Mouse (Mus musculus): ENCODE measurements around the gene Ccdc71.

The Ccdc71 gene

DNA sequence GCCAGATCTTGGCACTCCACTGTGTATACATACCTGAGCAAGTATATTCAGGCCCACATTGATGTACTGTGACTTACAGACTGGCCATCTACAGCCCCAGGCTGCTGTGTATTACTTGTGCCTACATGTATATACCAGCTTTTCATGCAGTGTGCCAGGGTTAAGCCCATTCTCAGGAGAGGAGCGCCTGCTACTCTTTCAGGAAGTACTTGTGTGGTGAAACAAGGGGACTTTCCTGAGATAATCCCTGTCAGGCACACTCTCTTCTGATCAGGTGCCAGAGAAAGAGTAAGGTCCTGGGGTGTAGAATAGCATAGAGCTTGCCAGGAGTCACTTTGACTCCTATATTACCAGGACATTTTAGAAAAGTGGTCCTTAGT is 398 bp upstream of the Ccdc71 start:
- DNase-seq = no peak

DNA sequence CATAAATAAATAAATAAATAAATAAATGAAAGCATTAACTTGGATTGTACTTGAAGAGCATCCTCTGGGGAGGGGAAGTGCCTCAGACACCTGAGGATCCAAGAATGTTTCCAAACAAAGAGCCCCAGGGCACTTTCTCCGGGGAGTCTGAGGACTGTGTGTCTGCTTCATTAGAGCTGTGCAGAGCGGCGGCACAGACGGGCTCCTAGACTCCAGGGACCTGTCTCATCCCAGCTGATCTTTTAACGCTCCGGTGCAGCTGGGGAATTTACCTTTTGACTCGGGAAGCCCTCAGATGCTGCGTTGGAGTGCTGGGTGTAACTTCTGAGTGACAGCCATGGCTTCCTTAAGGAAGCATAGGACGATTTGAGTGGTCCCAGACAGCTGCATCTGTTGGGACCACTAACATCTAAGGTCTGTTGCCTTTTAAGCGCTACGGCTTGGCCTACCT is 879 bp downstream of the Ccdc71 start, which contains the start of gene Klhdc8b:
TSS of gene Klhdc8b (minus strand) at position 401 of the 451 bp plus-strand sequence.
- no peak for DNase-seq

DNA sequence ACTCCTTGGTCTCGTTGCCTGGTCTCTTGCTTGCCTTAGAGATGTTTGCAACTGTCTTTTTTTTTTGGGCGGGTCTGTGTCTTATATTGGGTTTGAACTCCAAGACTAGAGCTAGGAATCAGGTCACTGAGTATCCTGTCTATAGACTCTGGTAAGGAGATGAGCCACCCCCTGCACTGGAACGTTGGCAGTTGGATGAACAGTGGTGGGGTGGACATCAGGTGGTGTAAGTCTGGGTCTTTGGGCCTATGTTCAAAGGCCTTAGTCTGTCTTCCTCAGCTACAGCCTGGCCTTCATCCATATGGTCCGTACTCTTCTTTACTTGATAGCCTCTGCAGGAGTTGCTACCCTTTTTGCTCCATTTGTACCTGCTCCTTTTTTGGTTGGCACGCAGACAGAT is 1.3 kb downstream of the Ccdc71 start:
- DNase-seq = no peak

DNA sequence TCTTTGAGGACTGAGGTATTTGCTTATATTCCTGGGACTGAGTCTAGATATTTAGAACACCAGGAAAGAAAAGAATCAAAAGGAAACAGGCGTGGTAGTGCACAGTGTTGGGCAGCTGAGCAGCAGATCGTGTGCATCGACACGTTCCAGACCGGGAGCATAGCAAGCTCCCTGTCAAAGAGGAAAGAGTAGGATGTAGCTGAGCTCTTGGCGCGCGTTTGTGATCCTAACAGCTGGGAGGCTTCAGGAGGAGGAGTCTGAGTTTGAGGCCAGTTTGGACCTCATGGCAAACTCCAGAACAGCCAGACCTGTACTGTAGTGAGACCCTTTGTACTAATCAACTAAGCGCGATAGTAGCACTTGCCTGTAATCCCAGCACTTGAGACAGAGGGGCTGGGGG is 1.9 kb downstream of the Ccdc71 start:
- no peak for DNase-seq

DNA sequence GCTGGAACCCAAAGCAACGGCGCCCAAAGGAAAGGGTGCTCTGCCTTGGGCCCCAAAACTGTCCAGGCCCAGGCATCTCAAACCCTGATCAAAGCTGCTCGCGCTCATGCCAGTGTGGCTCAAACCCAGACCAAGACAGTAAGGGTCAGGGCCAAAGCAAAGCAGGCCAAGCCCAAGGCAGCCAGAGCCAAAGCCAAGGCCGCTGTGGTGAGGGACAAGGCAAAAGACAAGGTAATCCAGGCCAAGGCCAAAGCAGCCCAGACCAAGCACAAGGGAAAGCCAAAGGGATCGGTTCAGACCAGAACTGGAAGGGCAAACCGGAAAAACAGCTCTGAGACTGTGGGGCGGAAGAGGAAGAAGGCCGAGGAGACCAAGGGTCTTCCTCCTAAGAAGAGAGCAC is 3.4 kb downstream of the Ccdc71 start:
- DNase-seq = no peak

DNA sequence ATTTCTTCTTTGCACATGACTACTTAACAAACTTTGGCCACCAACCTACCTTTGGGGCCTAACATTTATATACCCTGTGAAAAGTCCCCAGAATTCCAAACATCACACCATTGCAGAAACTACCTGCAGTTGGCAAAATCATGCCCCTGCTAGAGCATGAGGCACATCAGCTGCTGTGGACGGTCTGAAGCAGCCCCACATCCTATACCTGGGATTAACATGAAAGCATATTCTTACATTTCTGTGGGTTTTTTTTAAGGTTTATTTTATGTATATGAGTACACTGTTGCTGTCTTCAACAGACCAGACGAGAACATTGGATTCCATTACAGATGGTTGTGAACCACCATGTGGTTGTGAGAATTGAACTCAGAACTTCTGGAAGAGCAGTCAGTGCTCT is 5.9 kb downstream of the Ccdc71 start:
- DNase-seq = no peak

DNA sequence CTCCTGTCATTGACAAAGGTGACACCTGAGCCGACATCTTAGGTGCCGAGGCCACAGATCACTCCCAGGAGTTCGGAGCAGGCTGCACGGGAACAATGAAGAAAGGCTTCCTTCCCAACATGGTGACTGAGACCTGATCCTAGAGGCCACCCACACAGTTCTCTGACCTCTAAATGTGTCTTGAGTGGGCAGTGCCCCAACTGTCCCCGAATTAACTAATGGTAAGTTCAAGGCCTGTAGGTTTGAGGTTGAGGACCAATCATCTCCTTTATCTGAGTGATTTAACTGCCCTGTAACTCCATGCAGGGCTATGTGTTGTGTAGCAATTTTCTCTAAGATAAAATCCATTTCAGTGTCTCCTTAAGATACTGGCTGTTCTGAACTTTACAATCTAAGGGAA is 9.1 kb downstream of the Ccdc71 start:
- no peak for DNase-seq

DNA sequence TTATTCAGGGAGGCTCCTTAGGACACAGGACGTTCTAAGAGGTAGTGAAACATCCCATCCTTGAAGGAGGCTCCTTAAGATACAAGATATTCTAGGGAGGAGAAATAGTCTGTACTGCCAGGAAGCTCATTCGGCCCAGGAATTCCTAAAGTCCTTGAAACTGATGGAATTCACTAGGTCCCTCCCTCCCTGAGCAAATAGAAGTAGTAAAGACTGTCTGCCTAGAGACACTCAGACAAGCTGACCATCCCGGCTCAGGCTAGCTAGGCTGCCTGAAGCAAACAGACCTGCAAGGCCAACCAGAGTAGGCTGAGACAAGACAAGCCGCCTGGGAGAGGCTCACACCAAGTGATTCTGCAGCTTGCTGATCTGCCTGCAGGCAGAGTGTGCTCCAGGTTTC is 9.5 kb downstream of the Ccdc71 start:
- DNase-seq = no peak

DNA sequence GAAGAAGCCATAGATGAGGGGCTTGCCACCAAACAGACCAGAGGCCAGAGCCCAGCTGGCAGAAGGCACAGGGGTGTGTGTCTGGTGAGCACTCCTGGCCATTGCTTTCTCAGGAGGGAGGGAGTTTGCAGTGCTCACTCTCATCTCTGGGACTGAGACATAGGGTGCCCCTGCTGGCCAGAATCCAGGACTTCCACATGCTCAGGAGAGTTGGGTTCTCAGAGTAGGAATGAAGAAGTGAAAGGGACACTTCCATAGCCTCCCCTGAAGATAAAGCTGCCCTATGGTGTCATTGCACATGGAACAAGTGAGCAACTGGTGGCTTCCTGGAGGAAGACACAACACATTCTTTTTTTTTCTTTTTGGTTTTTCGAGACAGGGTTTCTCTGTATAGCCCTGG is 14.2 kb downstream of the Ccdc71 start:
- no peak for DNase-seq

DNA sequence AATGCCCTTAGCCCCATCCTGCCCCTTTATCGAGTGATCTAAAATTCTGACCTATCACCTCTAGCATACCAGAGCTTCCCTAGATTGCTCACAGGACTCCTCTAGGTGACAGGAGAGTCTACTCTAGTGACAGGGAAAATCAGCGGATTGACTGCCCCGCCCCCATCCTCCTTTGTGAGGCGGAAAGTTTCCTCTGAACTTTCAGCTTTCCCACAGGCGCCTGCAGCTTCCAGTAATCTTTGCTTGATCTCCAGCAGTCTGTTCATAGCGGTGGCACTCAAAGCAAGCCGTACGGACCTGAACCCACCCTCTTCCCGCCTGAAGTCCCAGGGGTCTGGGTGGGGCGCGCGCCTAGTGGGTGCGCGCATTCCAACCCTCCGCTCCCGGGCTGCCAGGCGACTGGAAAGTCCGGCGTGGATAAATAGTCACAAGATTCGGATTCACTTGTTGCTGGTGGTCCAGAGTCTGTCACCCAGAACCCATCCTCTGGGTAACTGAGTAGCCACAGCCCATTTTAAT is 18.4 kb downstream of the Ccdc71 start:
- DNase-seq = peak in 1 of 2 experiments; percentile 30

DNA sequence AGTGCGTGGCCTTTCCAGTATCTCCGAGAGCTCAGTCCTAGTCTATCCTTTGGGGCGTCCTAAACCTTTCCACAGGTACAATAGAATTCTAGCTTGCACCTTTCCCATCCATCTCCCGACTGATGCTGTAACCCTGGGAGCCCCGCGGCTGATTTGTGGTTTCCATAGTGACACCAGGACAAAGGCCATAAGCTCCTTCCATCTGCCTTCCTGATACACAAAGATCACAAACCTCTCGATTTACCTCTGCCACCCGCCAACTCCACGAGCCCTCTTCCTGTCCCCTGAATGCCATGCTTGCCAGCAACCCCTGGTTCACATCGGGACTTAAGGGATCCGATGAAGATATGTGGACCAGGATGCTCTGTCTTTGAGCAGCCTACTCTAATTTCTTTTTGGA is 18.9 kb downstream of the Ccdc71 start:
- DNase-seq = no peak

DNA sequence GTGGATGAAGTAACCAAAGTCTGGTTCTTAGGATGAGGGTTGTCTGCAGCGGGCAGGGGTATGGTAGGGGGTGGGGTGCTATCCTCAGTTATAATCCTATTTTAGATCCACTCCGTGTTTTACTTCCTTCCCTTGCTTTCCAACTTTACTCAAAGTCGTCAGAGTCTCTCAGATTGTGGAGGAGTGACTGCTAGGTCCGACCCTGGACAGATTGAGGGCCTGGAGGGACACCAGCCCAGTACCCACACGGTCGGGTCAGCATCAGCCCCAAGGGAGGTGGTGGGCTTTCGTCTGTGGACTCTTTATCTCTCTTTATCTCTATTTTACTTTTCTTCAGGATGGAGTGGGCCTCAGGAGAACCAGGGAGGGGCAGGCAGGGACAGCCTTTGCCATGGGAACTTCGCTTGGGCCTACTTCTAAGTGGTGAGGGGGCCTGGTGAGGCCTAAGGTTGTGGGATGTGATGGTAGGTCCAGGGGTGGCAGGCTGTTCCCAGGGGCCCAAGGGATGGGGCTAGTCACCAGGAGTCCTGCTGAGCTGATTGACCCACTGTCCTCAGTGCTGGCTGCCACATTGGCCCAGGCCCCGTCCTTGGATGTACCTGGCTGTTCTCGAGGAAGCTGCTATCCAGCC is 19.5 kb downstream of the Ccdc71 start, which contains the start of gene Lamb2:
TSS of gene Lamb2 (plus strand) at position 16 of the 631 bp plus-strand sequence.
- DNase-seq = peak in 1 of 2 experiments; percentile 2

DNA sequence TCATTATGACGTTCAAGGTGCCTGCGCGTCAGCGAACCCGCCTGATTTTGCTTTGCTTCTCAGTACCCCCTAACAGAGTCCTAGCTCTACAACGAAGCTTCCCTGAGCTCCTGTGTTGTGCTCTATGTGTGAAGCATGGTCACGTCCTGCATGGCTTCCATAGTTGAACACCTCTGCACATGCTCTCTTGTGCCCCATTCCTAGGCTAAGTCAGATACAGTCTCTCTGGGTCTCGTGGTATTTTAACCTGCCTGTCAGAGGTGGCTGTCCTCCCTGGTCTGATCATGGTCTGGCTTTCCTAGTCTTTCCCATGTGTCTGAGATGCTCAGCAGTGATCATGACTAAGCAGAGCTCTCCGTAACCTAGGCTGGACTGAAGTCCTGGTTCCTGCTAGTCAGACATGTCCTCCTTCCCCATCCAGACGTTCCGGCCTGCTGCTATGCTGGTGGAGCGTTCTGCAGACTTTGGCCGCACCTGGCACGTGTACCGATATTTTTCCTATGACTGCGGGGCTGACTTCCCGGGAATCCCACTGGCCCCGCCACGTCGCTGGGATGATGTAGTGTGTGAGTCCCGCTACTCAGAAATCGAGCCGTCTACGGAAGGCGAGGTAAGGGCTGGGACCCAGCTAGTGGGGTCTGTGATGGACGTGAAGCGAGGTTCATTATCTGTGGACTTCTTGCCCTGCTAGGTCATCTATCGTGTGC is 20.6 kb downstream of the Ccdc71 start:
- DNase-seq = no peak

DNA sequence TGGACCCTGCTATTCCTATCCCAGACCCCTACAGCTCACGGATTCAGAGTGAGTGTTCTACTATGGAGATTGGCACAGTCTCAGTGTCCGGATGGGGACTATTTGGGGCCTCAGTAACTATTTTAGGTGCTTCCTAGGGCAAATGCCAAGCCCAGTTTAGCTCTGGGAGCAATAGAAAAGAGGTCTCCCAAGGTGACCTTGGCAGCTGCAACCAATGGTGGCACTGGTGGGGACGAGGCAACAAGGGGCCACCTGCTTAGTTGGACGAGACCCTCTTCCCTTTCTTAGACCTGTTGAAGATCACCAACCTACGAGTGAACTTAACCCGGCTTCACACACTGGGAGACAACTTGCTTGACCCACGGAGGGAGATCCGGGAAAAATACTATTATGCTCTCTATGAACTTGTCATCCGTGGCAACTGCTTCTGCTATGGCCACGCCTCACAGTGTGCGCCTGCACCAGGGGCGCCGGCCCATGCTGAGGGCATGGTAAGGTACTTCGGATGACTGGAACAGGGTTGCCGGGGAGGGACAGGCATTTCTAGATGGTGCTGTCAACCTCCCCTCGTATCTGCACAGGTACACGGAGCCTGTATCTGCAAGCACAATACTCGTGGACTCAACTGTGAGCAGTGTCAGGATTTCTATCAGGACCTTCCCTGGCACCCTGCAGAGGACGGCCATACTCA is 21.3 kb downstream of the Ccdc71 start:
- DNase-seq = no peak

DNA sequence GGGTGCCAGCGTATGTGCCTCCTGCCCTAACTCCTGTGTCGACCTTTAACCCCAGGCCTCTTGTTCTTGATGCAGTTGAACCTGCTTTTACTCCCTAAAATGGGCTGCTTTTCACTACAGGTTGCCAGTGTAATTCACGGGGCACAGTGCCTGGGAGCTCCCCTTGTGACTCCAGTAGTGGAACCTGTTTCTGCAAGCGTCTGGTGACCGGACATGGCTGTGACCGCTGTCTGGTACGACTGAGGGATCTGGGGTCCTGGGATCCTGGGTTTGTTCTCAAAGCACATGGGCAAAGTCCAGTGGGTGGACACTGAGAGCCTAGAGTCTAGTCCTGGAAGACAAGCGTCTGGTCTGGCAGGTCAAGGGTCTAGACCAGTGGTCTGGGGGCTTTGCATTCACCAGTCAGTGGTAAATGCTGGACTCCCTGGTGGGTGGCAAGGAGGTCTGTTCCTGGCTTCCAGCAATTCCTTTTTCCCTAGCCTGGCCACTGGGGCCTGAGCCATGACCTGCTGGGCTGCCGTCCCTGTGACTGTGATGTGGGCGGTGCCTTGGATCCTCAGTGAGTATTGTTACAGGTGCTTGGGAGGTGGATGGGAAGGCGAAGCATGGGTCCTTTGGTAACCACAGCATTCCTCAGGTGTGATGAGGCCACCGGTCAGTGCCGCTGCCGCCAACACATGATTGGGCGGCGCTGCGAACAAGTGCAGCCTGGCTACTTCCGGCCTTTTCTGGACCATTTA is 22.9 kb downstream of the Ccdc71 start:
- DNase-seq = peak in 1 of 2 experiments; percentile 1

DNA sequence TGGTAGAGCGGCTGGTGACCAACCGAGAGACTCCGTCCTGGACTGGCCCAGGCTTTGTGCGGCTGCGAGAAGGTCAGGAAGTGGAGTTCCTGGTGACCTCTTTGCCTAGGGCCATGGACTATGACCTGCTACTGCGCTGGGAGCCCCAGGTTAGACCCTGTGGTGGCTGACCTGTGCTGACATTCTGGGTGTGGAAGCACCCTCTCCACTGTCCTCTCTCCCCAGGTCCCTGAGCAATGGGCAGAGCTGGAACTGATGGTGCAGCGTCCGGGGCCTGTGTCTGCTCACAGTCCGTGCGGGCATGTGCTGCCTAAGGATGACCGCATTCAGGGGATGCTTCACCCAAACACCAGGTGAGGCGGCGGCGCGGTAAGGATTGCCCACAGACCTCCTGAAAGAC is 23.7 kb downstream of the Ccdc71 start:
- DNase-seq = no peak

DNA sequence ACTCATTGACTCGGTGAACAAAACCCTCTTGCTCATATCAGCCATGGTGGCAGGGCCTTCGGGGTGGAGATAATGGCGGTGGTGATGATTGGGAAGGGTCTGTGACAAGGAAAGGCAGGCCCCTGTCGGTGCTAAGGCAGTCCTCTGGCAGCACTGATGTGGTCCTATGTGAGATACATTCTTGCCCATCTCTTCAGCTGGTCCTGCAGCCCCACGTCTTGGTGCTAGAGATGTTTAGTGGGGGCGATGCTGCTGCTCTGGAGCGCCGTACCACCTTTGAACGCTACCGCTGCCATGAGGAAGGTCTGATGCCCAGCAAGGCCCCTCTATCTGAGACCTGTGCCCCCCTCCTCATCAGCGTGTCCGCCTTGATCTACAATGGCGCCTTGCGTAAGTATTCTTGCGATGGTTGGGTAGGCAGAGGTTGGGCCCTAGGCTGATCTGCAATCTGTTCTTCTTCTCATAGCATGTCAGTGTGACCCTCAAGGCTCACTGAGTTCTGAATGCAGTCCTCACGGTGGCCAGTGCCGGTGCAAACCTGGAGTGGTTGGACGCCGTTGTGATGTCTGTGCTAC is 25.1 kb downstream of the Ccdc71 start:
- DNase-seq = no peak

DNA sequence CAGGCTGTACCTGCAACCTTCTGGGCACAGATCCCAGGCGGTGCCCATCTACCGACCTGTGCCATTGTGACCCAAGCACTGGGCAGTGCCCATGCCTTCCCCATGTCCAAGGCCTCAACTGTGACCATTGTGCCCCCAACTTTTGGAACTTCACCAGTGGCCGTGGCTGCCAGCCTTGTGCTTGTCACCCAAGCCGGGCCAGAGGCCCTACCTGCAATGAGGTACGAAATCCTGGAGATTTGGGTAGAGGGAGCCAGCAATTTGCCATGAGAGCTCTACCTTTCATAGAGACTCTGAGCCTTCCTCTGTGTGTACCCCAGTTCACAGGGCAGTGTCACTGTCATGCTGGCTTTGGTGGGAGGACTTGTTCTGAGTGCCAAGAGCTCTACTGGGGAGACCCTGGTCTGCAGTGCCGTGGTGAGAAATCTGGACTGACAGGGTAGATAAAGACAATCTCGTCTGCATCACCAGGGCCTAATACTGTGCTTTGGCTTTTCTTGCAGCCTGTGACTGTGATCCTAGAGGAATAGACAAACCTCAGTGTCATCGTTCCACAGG is 26.7 kb downstream of the Ccdc71 start:
- DNase-seq = no peak

DNA sequence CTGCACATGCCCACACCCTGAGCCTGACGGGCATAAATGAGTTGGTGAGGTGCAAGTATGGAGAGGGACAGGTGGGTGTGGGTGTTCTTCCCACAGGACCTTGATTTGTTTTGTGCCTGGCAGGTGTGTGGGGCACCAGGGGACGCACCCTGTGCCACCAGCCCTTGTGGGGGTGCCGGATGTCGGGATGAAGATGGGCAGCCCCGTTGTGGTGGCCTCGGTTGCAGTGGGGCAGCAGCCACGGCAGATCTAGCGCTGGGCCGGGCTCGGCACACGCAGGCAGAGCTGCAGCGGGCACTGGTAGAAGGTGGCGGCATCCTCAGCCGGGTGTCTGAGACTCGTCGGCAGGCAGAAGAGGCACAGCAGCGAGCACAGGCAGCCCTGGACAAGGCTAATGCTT is 28.1 kb downstream of the Ccdc71 start:
- peak in 1 of 2 experiments; percentile 7 for DNase-seq

DNA sequence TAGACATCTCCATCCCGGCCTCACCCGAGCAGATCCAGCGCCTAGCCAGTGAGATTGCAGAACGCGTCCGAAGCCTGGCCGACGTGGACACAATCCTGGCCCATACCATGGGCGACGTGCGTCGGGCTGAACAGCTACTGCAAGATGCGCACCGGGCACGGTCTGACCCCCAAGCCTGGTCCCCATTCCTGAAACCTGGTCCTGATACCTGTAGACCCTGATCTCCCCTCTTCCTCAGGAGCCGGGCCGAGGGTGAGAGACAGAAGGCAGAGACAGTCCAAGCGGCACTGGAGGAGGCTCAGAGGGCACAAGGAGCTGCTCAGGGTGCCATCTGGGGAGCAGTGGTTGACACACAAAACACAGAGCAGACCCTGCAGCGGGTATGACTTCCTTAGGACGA is 28.9 kb downstream of the Ccdc71 start:
- DNase-seq = peak in 1 of 2 experiments; percentile 11

DNA sequence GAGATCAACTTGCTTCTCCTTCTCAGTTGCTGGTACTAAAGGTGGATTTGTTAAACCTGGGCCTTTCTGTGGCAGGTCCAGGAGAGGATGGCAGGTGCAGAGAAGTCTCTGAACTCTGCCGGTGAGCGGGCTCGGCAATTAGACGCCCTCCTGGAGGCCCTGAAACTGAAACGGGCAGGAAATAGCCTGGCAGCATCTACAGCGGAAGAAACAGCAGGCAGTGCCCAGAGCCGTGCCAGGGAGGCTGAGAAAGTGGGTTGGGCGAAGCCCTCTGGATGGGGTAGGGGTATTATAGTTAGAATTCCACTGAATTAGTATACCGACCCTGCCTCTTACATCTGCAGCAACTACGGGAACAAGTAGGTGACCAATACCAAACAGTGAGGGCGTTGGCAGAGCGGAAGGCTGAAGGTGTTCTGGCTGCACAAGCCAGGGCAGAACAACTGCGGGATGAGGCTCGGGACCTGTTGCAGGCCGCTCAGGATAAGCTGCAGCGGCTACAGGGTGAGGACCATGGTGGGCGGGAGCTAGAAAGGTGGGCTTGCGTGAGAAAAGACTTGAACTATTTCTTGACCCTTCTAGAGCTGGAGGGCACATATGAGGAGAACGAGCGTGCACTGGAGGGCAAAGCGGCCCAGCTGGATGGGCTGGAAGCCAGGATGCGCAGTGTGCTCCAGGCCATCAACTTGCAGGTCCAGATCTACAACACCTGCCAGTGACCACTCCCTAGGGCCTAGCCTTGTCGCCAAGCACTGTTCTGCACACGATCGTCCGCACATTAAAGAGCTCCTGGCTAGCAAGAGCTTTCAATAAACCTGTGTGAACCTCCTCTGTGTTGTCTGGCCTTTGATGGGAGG is 29.6 kb downstream of the Ccdc71 start:
- peak in 1 of 2 experiments; percentile 38 for DNase-seq
